Mouse (Mus musculus): ENCODE results near the gene Pald1. TPM values are rescaled to one million over a fixed set of nuclear protein-coding genes. Genes with fewer than 3 reads are reported as not detected.

Gene Pald1
- total RNA-seq, 2 experiments from 2014 or later: not detected

- ATAC-seq (replicated peaks; ENCODE audit: poor library complexity): no peak
Observed at GRCm38 (mm10) chr10:61337665-61338064, 45.7 kb downstream of the Pald1 start.

GRCm38 (mm10) chr10:61336592-61336991 is 46.7 kb downstream of the Pald1 start:
- no peak for ATAC-seq (replicated peaks; ENCODE audit: poor library complexity)

DNA sequence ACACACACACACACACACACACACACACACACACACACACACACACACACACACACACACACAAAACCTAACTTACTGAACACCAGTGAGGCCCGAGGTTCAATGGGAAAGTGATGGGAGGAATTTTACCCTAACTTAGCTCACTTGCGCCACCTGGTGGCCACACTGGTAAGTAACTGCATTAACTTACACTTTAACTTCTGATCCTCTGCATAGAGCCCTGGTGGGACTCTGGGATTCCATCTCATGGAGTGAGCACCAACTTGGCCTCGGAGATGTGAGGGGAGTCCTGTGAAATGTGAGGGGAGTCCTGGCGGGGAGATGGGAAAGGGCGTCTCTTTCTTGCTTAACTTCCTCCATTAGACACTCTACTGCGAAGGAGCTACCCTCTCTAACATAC is 47.2 kb downstream of the Pald1 start:
- peak; percentile 83 for ATAC-seq (replicated peaks; ENCODE audit: poor library complexity)

GRCm38 (mm10) chr10:61334545-61334944 is 48.8 kb downstream of the Pald1 start:
- peak; percentile 55 for ATAC-seq (replicated peaks; ENCODE audit: poor library complexity)

GRCm38 (mm10) chr10:61331046-61331445 is 52.3 kb downstream of the Pald1 start:
- ATAC-seq (replicated peaks; ENCODE audit: poor library complexity): no peak

GRCm38 (mm10) chr10:61328927-61329326 is 54.4 kb downstream of the Pald1 start:
- no peak for ATAC-seq (replicated peaks; ENCODE audit: poor library complexity)

DNA sequence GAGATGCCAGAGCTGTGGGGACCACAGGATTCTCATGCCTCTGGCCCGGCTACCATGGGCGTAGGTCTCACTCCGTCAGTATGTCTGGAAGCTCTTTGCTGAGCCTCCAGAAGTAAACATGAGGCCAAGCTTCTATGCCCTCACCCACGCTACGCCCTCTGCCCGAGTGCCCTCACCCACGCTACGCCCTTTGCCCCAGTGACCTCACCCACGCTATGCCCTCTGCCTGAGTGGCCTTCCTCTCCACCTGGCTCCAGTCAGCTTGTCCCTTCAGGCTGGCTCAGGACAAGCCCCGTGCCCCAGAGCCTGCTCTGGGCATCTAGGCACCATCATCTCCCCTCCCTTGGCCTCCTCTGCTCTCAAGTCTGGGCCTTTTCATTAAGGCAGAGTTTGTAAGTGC is 55.8 kb downstream of the Pald1 start:
- no peak for ATAC-seq (replicated peaks; ENCODE audit: poor library complexity)

- ATAC-seq (replicated peaks; ENCODE audit: poor library complexity): no peak
Observed at GRCm38 (mm10) chr10:61325782-61326328, 57.5 kb downstream of the Pald1 start.

- no peak for ATAC-seq (replicated peaks; ENCODE audit: poor library complexity)
Observed at GRCm38 (mm10) chr10:61324717-61325116, 58.6 kb downstream of the Pald1 start.

GRCm38 (mm10) chr10:61318527-61318926 is 64.8 kb downstream of the Pald1 start:
- no peak for ATAC-seq (replicated peaks; ENCODE audit: poor library complexity)

GRCm38 (mm10) chr10:61315324-61315880 is 67.9 kb downstream of the Pald1 start:
- no peak for ATAC-seq (replicated peaks; ENCODE audit: poor library complexity)

DNA sequence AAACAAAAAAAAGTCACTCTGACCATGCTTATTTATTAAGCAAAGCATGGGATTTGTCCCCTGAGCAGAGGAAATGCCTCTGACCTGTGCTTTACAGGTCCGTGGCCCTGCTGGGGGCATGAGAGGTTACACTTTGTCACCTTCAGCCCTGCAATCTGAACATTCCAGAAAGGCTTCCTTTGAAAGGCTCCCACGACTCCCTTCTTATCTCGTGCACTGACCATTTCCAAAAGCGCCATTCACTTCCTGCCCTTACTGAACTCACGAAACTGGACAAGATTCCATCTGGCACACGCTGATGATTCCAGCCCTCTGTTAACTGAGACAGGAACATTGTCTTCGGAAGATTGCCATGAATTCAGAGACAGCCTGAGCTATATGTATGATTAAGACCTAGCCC is 69.6 kb downstream of the Pald1 start:
- no peak for ATAC-seq (replicated peaks; ENCODE audit: poor library complexity)

- ATAC-seq (replicated peaks; ENCODE audit: poor library complexity): no peak
Observed at GRCm38 (mm10) chr10:61312754-61313153, 70.6 kb downstream of the Pald1 start.

DNA sequence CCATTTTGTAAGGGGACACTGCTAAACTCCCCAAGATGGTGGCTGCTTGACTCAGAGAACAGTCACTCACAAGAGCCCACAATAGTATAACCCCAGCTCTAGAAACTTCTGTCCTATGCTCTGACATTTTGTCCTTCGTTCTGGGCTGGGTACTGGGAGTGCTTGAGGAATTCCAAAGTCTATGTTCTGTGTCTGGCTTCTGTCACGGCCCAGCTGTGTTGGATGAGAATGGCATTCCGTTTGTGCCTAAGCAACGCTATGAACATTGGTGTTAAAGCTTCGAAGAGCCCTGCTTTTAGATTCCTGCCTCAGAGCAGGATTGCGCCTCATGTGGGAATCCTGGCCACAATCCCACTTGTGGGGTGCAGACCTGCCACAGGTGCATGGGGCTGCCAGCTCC is 71.2 kb downstream of the Pald1 start:
- no peak for ATAC-seq (replicated peaks; ENCODE audit: poor library complexity)

- no peak for ATAC-seq (replicated peaks; ENCODE audit: poor library complexity)
Observed at GRCm38 (mm10) chr10:61308706-61309320, 74.5 kb downstream of the Pald1 start.

DNA sequence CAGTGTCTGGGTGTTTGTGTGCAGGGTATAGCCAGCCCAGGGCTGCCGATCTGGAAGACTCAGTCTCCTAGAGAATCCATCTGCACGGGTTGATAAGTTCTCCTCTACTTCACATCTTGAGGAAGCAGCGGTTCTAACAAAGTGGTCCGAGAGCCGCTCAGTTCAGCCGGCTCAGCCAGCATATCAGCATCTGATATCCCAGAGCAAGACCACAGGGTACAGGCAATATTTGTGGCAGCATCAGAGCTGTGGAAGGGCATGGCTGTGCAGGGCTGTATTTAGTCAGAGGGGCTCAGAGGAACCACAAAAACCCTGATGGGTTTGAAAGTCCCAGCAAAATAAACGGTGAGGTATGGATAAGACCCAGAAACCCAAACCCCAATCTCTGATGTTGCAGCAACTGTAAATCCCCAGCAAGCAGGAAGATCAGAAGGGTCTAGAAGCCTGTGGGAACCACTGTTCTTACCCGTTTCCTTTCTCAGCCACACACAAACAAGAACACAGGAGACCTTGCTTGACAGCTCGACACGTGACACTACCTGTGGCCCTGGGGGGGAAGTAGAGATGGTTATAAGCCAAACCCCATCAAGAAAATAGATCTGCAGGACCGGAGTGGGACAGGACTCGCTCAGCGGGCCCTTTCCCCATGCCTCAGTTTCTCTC is 77.3 kb downstream of the Pald1 start:
- ATAC-seq (replicated peaks; ENCODE audit: poor library complexity): peak; percentile 86

DNA sequence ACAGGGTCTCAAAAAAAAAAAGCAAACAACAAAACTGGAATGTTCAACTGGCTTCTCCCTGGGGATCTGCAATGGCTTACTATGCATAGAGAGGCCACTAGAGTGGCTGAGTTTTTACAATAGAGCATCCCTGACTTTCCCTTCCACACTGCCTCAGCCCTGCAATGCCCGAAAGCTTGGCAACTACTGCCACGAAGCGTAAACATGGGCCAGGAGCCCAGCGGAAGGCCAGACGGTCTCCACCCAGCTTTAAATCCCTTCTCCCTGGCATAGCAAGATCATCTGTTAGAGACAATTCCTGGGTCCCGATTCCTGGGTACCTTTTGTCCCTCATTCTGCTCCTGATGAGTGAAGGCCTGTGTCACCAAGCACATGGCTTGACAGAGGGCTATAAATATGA is 79.3 kb downstream of the Pald1 start:
- ATAC-seq (replicated peaks; ENCODE audit: poor library complexity): no peak

DNA sequence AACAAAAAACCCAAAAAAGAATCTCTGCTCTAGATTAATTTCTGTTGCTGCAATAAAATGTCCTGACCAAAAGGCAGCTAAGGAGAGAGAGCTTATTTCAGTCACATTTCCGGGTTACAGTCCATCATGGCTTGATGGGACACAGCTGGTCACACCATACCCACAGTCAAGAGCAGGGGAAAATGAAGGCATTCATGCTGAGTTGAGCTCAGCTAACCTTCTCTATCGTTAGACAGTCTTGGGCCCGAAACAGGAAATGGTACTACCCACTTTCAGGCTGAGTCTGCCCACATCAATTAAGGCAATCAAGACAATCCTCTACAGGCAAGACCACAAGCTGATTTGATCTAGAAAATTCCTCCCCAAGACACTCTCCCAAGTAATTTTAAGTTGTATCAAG is 82.3 kb downstream of the Pald1 start:
- no peak for ATAC-seq (replicated peaks; ENCODE audit: poor library complexity)

GRCm38 (mm10) chr10:61297477-61297876 is 85.9 kb downstream of the Pald1 start, which contains the start of gene Prf1:
Gene Prf1, plus strand, starts transcription at chr10:61297833.
- peak; percentile 78 for ATAC-seq (replicated peaks; ENCODE audit: poor library complexity)

- ATAC-seq (replicated peaks; ENCODE audit: poor library complexity): no peak
Observed at GRCm38 (mm10) chr10:61296713-61297445, 86.5 kb downstream of the Pald1 start.

- no peak for ATAC-seq (replicated peaks; ENCODE audit: poor library complexity)
Observed at GRCm38 (mm10) chr10:61294242-61294641, 89.1 kb downstream of the Pald1 start.

Data from megakaryocyte progenitor cell, adult 5-6 weeks (primary cell).